Mouse (Mus musculus) CD8-positive naive resting alpha-beta T cell, adult 2 months (primary cell): ENCODE data around the gene Cwc25.
A peak's percentile ranks its signal among the peaks of the same experiment; 100 is the strongest.

Source experiments
- DNase-seq, 2 experiments: peaks; one replicate each; pipeline ENCODE4 v3.0.0; 2022; ENCODE audit warnings: low read depth in 2 of 2, low spot score in 2 of 2

Gene Cwc25

DNA sequence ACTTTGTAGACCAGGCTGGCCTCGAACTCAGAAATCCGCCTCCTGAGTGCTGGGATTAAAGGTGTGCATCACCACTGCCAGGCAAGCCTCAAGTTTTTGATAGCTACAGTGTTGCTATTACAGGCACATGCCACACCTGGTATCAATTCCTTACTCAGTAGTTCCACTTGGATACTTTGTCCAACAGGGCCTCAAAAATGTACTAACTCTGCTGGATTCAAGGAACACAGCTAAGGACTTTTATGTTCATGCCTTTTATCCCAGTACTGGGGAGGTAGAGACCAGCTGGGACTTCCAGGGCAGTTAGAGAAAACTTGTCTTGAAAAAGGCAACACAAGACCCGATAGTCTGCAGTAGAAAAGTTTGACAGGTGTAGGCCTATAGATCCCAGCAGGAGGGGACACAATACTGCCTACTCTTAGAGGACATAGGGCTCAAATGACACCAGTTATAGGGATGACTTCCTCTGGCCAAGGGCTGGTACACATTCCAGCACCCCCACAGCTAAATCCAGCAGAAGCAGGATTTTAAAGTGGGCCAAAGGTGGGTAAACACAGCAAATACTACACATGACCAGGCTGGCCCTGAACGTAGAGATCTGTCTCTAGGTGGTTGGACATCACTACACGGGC lies 10.3 kb upstream of the Cwc25 start:
- no peak for DNase-seq

DNA sequence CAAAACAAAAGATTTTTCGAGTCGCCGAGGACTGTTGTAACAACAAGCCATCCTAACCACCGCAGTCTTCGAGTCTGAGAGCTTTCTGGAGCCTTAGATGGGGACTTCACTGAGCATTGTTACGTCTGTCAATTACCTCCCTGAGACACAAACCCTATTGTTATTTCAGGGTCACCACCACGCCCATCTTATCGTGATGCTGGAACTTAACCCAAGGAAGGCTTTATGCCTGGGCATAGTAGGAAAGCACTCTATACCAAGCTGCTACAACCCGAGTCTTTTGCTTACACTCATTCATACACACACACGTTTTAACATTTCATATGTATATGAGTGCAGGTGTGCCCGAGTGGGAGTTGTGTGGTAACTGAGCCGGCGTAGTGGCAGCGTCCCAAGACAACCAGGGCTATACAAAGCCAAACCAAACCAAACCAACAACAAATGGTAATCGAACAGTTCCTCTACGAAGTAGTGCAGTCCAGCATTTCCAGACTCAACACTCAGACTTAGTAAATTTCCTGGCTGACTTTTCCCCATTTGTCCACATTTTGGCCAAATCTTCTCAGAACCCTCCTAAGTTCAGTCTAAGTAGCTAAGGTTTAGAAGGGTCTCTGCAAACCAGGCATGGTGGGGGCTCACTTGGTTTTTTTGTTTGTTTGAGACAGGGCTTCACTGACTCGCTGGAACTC lies 9.6 kb upstream of the Cwc25 start, which contains the start of gene 1700001P01Rik:
Gene 1700001P01Rik (minus strand): TSS at position 111 of the 689 bp plus-strand sequence.
- no peak for DNase-seq

DNA sequence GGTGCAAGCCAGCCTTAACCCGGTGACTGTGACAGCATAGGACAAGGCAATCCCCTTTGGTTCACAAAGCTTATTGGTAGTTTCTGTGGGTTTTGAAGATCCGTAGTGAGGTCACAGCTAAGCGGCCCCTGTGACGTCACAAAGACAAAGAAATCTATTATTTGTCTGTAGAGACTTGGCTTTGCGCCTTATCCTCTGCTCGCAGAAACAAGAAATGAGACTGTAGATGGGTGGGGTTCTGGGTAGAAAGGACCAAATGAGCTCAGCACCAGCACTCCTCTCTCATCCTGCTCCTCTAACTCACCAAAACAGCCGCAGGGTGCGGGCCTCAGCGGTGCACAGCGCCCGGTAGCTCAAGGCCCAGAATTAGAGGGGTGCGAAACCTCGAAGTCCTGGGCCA lies 8.8 kb upstream of the Cwc25 start:
- DNase-seq, result no peak

DNA sequence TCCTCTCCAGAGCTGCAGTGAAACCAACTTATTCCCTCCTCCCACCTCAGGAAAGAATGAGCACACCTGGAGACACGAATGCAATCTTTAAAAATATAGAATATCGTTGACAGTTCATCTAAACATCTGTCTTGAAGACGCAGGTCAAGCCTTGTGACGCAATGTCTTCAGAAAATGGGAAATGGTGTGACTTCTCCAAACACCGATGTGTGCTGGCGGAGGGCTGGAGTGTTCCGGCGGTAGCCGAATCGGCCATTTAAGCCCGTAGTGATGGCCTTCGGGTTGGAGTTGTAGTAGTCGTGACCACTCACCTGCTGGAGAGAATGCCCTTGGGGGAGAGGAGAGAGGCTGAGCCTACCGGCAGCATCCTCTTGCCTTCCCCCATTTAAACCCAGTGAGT lies 5.1 kb upstream of the Cwc25 start:
- no peak for DNase-seq

DNA sequence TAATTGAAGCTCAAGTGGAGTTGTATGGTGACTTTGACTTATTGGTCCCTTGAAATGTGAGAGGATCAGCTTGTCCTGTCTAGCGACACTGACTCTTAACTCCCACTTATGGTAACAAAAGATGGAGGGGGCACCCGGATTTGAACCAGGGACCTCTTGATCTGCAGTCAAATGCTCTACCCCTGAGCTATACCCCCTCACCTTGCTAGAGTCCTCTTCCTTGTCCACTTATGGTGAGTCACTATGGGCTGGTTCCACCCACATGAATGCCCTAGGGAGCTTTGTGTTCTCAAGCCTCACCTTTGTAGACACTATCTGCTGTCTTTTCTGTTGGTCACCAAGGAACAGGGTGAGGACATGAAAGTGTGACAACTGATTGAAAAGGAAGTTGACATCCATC lies 3.3 kb upstream of the Cwc25 start:
- DNase-seq, result no peak

DNA sequence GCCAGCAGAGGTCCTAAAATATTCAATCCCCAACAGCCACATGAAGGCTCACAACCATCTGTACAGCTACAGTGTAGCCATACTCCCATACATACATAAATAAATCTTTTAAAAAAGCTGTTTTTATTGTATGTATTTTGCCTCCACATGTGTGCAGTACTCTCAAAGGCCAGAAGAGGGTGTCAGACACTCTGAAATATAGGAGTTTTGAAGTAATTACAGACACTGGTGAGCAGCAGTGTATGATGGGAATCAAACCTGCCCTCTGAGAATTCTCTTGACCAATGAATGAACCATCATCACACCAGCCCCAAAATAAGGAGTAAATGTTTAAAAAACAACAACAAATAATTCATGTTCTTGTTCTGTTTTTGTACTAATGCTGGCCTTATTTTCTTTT lies 4.7 kb downstream of the Cwc25 start:
- no peak for DNase-seq

DNA sequence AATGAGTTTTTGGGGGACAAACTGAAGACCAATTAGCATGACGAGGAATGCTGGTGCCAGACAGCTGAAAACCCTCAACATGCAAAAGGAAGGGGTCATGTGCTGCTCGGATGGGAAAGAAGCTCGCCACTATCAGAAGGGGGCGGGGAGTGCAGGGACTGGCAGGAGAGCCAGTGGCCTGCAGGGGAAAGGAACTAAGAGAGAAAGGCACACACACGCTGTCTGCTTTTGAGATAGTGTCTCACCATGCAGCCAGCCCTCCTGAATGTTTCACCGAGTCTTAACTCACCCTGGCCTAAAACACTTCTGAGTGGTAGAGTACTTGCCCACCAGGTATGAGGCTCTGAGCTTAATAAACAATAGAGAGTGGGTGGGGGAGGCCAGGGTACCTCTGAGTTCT lies 7.4 kb downstream of the Cwc25 start:
- no peak for DNase-seq

DNA sequence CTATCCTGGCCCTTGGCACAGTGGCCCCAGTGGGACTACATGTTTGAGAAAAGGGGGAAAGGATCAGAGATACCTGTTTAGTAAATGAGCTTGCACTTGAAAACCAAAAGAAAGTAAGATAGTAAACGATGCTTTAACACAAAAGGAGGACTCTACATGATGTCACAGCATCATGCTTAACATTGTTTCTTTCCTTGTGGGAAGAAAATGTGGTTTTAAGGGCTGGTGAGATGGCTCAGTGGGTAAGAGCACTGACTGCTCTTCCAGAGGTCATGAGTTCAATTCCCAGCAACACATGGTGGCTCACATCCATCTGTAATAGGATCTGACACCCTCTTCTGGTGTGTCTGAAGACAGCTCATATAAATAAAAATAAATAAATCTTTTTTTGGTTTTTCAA lies 8.2 kb downstream of the Cwc25 start:
- DNase-seq, result no peak

DNA sequence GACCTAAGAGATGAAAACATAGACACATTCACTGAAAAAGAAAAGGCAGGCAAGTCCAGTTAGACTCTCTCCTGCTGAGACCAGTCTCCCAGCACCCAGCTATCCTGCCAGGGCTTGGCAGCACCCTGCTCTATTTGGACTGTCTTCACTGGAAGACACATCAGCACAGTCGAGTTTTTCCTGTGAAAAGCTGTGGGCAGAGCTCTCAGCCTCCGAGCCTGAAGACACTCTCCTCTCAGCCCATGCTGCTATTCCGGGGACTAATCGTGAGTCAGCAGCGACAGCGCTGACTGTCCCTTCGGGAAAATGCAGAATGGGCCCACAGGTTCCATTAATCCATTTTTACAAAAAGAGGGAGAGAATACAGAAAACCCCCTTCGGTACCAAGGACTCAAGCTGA lies 13.1 kb downstream of the Cwc25 start:
- DNase-seq, result no peak

DNA sequence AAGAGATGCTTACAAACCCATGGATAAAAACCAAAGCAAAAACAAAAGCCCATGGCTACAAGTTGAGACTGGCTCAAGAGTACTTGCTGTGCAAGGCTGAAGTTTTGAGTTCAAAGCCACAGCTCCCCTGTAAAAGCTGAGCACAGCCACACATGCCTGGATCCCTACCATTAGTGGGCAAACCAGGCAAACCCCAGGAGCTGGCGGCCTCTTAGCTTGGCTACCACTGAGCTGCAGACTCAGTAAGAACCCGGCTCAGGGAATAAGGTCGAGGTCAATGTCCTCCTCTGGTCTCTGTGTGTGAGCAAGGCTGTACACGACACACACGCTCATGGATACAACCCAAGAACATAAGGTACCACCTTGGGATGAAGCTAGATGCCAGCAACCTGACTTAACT lies 17.9 kb downstream of the Cwc25 start:
- no peak for DNase-seq

DNA sequence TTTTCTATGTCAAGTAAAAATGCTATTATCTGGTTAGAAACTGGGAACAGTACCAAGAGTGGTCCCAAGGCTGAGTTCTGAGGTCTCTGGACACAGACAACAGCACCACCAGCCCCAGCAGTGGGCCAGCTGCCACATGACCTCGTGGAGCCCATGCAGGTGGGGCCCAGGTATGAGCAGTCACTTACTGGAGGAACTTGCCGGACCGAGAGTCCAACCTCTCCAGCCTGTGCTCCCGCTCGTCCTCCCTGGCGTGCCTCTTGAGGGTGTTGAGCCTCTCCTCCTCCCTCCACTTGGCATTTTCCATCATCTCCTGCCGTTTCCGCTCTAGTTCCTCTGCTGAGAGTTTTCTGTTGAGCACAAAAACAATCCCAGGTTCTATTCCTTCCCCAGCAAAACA lies 18.6 kb downstream of the Cwc25 start:
- DNase-seq, result no peak

DNA sequence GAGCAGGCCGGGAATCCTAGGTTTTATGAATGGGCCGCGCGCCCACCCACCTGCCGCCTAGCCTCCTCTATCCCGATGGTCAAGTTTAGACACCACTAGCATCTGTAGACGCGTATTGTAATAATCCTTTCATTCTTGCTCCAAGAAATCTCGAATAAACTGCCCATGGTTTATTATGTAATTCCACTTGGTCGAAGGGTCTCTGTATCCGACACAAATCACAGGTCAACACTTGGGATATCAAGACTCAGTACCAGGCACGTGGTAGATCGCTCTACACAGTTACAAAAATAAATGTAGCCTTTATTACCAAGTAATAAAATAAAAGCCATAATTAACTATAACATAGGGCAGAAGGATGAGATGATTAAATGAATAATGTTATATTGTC lies 21.0 kb downstream of the Cwc25 start:
- no peak for DNase-seq

DNA sequence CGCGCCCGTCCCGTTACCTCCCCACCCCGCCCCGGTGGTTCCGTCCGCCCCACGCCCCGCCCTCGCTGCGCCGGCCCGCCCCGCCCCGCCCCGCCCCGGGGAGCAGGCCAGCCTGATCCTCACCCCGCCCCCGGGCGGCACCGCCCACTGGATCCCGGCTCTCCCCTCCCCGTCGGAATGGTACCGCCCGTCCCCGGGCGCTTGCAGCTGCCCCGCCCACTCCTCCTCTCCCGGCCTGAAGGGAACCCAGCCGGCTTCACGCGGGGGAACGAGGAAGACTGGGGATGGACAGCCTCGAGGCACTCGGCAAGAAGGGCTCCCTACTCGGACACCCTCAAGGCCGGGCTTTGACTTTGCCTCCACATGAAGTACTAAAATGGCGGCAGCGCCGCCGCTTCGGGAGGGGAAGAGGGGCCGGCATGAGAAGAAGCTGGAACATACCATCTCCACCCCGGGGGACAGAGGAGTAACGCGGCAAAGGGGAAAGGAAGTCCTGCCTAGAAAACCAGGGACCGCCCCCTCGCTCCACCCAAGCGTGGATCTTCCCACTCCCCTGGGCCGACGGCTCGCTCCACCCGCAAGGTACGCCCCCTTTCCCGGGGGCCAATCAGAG lies 21.5 kb downstream of the Cwc25 start:
- peak; percentile 92 to 96 for DNase-seq

DNA sequence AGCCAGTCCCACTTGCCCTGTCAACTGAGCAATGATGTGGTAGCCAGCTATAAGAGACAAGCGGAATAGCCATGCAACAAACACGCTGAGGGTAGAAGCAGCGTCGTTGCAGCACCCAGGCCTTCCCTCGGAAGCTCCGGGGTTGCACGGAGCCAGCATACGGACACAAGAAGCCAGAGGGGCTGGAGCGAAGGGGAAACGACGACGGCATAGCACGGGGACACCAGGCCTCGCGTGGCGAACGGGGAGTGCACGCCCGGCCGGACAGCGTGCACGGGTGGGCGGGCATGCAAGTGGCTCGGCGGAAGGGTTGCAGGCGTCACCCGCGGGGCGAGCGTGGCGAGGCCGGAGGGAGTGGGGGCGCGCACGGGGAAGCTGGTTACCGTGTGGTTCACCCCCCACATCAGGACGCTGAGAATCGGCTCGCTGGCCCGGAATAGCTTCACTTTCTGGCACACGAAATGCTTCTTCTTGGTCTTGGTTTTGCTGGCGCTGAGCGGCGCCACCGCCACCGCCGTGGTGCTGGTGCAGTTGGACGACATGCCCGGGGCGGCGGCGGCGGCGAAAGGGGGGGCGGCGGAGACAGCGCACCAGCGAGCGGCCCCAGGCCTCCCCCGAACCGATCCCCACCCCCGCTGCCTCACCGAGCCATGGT lies 22.2 kb downstream of the Cwc25 start, which contains the start of gene Pip4k2b:
Gene Pip4k2b (minus strand): TSS at position 642 of the 655 bp plus-strand sequence.
- DNase-seq, result peak; percentile 27

DNA sequence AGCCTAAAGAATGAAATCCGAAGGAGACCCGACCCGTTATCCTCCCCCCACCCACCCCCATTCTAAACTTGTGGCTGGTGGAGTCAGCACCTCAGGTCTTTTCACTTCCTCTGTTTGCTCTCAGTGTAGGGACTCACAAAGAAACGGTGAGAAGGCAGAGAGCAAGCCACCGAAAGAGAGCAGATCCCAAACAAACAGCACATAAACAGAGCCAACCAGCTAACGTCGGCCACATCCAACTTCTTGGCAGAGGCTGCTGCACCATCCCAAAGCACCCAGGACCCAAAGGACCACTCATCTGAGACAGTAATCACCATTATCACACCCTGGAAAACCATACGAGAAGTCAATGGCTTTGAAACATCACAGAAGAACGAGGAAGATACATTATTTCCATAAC lies 22.9 kb downstream of the Cwc25 start:
- DNase-seq, result no peak

DNA sequence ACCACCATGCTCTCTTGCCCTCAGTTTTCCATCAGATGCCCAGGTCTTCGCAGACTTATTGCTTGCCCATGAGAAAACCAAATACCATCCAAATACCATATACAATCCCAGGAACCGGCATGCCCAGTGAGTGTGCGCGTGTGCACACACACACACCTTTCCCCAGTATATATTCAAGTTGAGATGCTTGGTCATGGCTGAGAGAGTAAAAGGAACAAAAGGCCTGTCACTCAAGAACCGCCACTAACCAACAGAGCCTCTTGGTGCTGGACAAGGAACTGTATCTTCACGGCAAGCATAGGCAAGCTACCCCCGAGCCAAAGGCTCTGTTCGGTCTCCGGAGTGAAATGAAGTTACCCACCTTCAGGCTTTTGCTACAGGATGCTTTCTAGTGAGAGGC lies 23.8 kb downstream of the Cwc25 start:
- no peak for DNase-seq

DNA sequence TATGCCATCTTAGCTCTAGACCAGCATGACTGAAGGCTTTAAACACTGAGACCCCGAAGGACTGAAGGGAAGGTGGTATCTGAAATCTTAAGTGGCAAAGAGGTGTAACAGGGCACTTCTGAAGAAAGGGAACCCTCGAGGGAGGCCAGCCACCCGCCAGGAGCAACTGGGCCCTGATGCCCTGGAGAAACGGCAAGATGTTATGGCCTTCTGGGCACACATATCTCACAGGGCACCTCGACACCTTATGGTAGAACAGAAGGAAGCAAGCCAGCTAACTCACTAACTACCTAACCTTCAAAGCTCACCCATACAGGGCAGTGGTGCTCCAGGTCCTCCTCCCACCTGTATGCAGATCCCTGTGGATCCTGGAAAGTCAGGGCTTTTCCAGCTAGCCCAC lies 24.2 kb downstream of the Cwc25 start:
- DNase-seq, result no peak

DNA sequence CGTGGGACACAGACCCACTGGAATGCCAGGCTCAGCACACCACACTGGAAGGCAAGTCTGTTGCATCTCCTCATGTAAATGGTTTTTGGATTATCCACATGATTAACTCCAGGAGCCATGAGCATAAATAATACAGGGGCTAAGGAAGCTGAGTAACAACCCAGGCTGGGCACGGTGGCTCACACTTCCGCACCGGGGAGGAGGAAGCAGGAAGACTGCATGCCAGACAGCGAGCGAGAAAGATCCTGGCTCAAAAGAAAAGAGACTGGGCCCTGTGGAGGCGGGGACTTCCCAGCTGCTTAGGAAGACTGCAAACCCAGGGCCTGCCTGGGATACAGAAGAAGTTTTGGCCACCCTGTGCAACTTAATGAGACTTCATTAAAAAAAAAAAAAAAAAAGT lies 26.2 kb downstream of the Cwc25 start:
- no peak for DNase-seq

DNA sequence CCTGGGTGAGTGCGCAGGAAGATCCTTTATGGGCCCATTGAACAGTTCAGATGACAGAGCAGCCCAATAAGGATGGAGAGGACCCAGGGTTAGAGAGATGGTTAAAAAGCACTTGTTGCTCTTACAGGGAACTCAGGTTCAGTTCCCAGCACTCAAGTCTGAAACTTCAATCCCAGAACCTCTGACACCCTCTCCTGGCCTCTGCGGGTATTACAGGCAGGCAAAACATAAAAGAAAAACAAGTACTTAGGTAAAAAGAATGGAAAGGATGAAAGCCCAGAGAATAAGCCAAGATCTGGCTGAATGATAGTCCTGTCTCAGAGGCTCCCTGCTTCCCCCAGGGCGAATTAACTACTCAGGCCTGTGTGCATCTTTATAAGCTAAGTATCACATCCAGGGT lies 27.2 kb downstream of the Cwc25 start:
- no peak for DNase-seq

DNA sequence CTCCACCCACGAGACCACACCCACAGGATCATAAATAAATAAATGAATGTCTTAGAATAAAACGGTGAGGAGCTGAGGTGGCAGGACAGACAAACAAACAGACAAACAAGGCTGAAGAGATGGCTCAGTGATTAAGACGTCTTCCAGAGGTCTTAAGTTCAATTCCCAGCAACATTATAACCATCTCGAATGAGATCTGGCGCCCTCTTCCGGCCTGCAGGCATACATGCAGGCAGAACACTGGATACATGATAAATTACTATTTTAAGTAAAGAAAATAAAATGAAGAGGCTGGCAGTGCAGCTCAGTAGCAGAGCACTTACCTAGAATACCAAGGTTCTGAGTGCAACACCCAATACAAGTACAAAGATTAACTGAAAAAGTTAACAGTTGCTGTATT lies 27.7 kb downstream of the Cwc25 start:
- no peak for DNase-seq

DNA sequence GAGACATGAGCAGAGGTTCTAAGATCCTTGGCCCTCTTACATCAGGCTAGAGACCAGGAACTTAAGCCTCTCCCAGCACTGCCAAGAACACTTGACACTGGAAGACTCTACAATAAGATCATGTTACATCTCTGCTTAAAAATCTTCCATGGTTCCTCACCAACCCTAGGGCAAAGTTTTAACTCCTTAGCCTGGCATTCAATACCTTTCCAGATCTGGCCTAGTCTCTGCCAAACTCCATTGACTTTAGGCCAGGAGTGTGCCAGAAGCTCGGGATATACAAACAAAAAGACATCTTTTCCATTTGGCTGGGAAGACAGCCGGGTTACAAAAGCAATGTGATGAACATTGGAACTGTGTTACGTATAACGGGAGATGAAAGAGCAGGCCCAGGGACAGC lies 28.8 kb downstream of the Cwc25 start:
- DNase-seq, result no peak

DNA sequence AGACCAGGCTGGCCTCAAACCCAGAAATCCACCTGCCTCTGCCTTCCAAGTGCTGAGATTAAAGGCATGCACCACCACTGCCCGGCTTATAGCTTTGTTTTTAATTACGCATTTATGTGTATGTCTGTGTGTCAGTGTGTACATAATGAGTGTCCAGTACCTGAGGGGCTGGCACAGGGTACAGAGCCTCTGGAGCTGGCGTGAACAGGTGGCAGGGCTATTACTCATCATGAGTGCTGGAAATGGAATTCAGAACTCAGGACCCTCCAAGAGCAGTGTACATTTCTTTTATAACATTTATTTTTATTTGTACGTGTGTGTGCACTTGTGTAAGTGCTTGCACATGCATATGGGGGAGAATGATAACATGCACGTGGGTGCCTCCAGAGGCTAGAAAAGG lies 29.7 kb downstream of the Cwc25 start:
- no peak for DNase-seq
